Mouse (Mus musculus): Measurements from ENCODE around the gene Epx.

- TF ChIP-seq CTCF (IDR thresholded peaks at IDR 0.05; ENCODE audit: low read depth) (no peak), EP300 (IDR thresholded peaks at IDR 0.05; ENCODE audit: low read depth) (no peak)
Observed at GRCm38 (mm10) chr11:87841436-87841835, 33.9 kb downstream of the Epx start.
